Mouse (Mus musculus): Measurements from ENCODE around the gene Yif1b. TPM values are rescaled to one million over a fixed set of nuclear protein-coding genes. Genes with fewer than 3 reads are reported as not detected.

Yif1b gene
- polyA plus RNA-seq, 1 experiment from 2014 or later: 40.6 TPM

- H3K27me3 ChIP-seq (replicated peaks; ENCODE audit: control insufficient read depth, insufficient read depth, low read length): no peaks in the 10 kb centered on the region
- no peaks in the 10 kb centered on the region for H3K9me3 ChIP-seq (ENCODE audit: control insufficient read depth)
- no peak overlapping the region for H3K4me2 ChIP-seq (replicated peaks; ENCODE audit: low read depth)
- 0 out of 2 replicates have a peak overlapping the region, but pooled peaks have one; percentile 3 for H3K9ac ChIP-seq (ENCODE audit: low read depth, low read length)
- H3K27ac ChIP-seq (ENCODE audit: low read depth, low read length): no peak overlapping the region; the same call in 1 of the 2 replicates
- TF ChIP-seq CTCF (IDR thresholded peaks at IDR 0.05; ENCODE audit: low read depth): no peak
- peaks cover 25% of the 10 kb centered on the region; the same call in 1 of the 2 replicates for H3K4me1 ChIP-seq (replicated peaks; ENCODE audit: control insufficient read depth, insufficient read depth, low read length)
- no peak overlapping the region for H3K4me3 ChIP-seq (ENCODE audit: low read depth, low read length)
- peaks cover 38% of the 10 kb centered on the region; the same call in 1 of the 2 replicates for H3K36me3 ChIP-seq (ENCODE audit: control insufficient read depth, insufficient read depth)
- WGBS: 73% methylated on average over 1 of the region's 1 CpGs
- ATAC-seq: no peak
Measured at GRCm38 (mm10) chr7:29257368-29257767, 19.2 kb downstream of the Yif1b start.

GRCm38 (mm10) chr7:29259781-29260730 lies 21.9 kb downstream of the Yif1b start:
- H3K4me2 ChIP-seq (replicated peaks; ENCODE audit: low read depth): no peak overlapping the region

DNA sequence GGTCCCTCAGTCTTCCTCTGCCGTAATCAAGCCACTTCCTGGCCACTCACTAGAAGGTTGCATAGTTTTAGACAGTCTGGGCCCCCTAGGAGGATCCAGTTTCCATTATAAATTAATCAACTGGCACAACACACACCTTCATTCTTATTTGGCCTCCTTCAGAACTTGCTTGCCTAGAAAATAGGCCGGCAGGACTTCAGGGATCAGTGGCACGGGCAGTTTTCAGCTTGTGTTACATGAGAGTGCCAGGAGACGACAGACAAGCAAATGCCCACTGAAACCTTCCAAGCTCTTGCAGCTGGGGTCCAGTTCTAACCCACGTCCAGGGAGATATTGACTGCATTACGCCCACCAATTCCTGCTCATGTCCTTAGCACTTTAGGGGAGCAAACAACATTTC lies 24.0 kb downstream of the Yif1b start:
- WGBS: 70% methylated on average over 6 of the region's 6 CpGs
- no peak for ATAC-seq
- no peak for TF ChIP-seq CTCF (IDR thresholded peaks at IDR 0.05; ENCODE audit: low read depth)
- H3K4me3 ChIP-seq (ENCODE audit: low read depth, low read length): no peak overlapping the region
- H3K4me1 ChIP-seq (replicated peaks; ENCODE audit: control insufficient read depth, insufficient read depth, low read length): peaks cover 6% of the 10 kb centered on the region; the same call in 1 of the 2 replicates
- peaks cover 20% of the 10 kb centered on the region; the same call in 1 of the 2 replicates for H3K36me3 ChIP-seq (ENCODE audit: control insufficient read depth, insufficient read depth)
- no peak overlapping the region for H3K4me2 ChIP-seq (replicated peaks; ENCODE audit: low read depth)
- no peaks in the 10 kb centered on the region for H3K9me3 ChIP-seq (ENCODE audit: control insufficient read depth)
- no peaks in the 10 kb centered on the region for H3K27me3 ChIP-seq (replicated peaks; ENCODE audit: control insufficient read depth, insufficient read depth, low read length)
- no peak overlapping the region for H3K27ac ChIP-seq (ENCODE audit: low read depth, low read length)
- no peak overlapping the region for H3K9ac ChIP-seq (ENCODE audit: low read depth, low read length)

More at GRCm38 (mm10) chr7:29259781-29260730, 21.9 kb downstream of the Yif1b start:
- Histone ChIP-seq H3K9ac (ENCODE audit: low read depth, low read length) (no peak overlapping the region), H3K27me3 (replicated peaks; ENCODE audit: control insufficient read depth, insufficient read depth, low read length) (no peaks in the 10 kb centered on the region), H3K4me3 (ENCODE audit: low read depth, low read length) (no peak overlapping the region), H3K4me1 (replicated peaks; ENCODE audit: control insufficient read depth, insufficient read depth, low read length) (peaks cover 15% of the 10 kb centered on the region; the same call in 1 of the 2 replicates), H3K9me3 (ENCODE audit: control insufficient read depth) (no peaks in the 10 kb centered on the region), H3K36me3 (ENCODE audit: control insufficient read depth, insufficient read depth) (peaks cover 35% of the 10 kb centered on the region; the same call in 1 of the 2 replicates), H3K27ac (ENCODE audit: low read depth, low read length) (no peak overlapping the region)
- WGBS: 78% methylated on average over 10 of the region's 10 CpGs
- TF ChIP-seq CTCF (IDR thresholded peaks at IDR 0.05; ENCODE audit: low read depth): no peak
- no peak for ATAC-seq

GRCm38 (mm10) chr7:29263831-29264230 lies 25.7 kb downstream of the Yif1b start:
- Histone ChIP-seq H3K9ac (ENCODE audit: low read depth, low read length) (no peak overlapping the region), H3K27me3 (replicated peaks; ENCODE audit: control insufficient read depth, insufficient read depth, low read length) (no peaks in the 10 kb centered on the region), H3K27ac (ENCODE audit: low read depth, low read length) (peak overlapping the region; percentile 69), H3K4me2 (replicated peaks; ENCODE audit: low read depth) (no peak overlapping the region), H3K4me3 (ENCODE audit: low read depth, low read length) (no peak overlapping the region), H3K4me1 (replicated peaks; ENCODE audit: control insufficient read depth, insufficient read depth, low read length) (peaks cover 4% of the 10 kb centered on the region; the same call in 1 of the 2 replicates), H3K36me3 (ENCODE audit: control insufficient read depth, insufficient read depth) (peaks cover 6% of the 10 kb centered on the region; the same call in 1 of the 2 replicates), H3K9me3 (ENCODE audit: control insufficient read depth) (no peaks in the 10 kb centered on the region)
- peak; percentile 74 for ATAC-seq
- peak; percentile 14; the same call in 1 of the 2 replicates for TF ChIP-seq CTCF (IDR thresholded peaks at IDR 0.05; ENCODE audit: low read depth)
- WGBS: 32% methylated on average over 3 of the region's 3 CpGs

GRCm38 (mm10) chr7:29265636-29266035 lies 27.5 kb downstream of the Yif1b start:
- no peak for ATAC-seq
- H3K4me3 ChIP-seq (ENCODE audit: low read depth, low read length): no peak overlapping the region
- H3K36me3 ChIP-seq (ENCODE audit: control insufficient read depth, insufficient read depth): no peaks in the 10 kb centered on the region
- H3K27me3 ChIP-seq (replicated peaks; ENCODE audit: control insufficient read depth, insufficient read depth, low read length): no peaks in the 10 kb centered on the region
- H3K4me1 ChIP-seq (replicated peaks; ENCODE audit: control insufficient read depth, insufficient read depth, low read length): peaks cover 4% of the 10 kb centered on the region; the same call in 1 of the 2 replicates
- H3K9ac ChIP-seq (ENCODE audit: low read depth, low read length): no peak overlapping the region
- H3K9me3 ChIP-seq (ENCODE audit: control insufficient read depth): no peaks in the 10 kb centered on the region
- peak overlapping the region; percentile 11; the same call in 1 of the 2 replicates for H3K27ac ChIP-seq (ENCODE audit: low read depth, low read length)
- 67% methylated on average over 7 of the region's 7 CpGs for WGBS
- no peak overlapping the region for H3K4me2 ChIP-seq (replicated peaks; ENCODE audit: low read depth)
- TF ChIP-seq CTCF (IDR thresholded peaks at IDR 0.05; ENCODE audit: low read depth): no peak

- H3K9ac ChIP-seq (ENCODE audit: low read depth, low read length): no peak overlapping the region
- ATAC-seq: no peak
- H3K27ac ChIP-seq (ENCODE audit: low read depth, low read length): no peak overlapping the region; the same call in 1 of the 2 replicates
- no peak for TF ChIP-seq CTCF (IDR thresholded peaks at IDR 0.05; ENCODE audit: low read depth)
- WGBS: 35% methylated on average over 4 of the region's 4 CpGs
- H3K4me1 ChIP-seq (replicated peaks; ENCODE audit: control insufficient read depth, insufficient read depth, low read length): peaks cover 4% of the 10 kb centered on the region; the same call in 1 of the 2 replicates
- H3K36me3 ChIP-seq (ENCODE audit: control insufficient read depth, insufficient read depth): no peaks in the 10 kb centered on the region
- H3K27me3 ChIP-seq (replicated peaks; ENCODE audit: control insufficient read depth, insufficient read depth, low read length): no peaks in the 10 kb centered on the region
- H3K4me2 ChIP-seq (replicated peaks; ENCODE audit: low read depth): no peak overlapping the region
- H3K9me3 ChIP-seq (ENCODE audit: control insufficient read depth): no peaks in the 10 kb centered on the region
- no peak overlapping the region for H3K4me3 ChIP-seq (ENCODE audit: low read depth, low read length)
Measured at GRCm38 (mm10) chr7:29266931-29267330, 28.8 kb downstream of the Yif1b start.

All from intestine, postnatal 0 days (tissue).